Mouse (Mus musculus): ENCODE measurements around the gene Crhr1. TPM values are rescaled to one million over a fixed set of nuclear protein-coding genes. Genes with fewer than 3 reads are reported as not detected.
A peak's percentile ranks its signal among the peaks of the same experiment; 100 is the strongest.

The Crhr1 gene
- polyA plus RNA-seq, 1 experiment from 2014 or later = 0.05 TPM

DNA sequence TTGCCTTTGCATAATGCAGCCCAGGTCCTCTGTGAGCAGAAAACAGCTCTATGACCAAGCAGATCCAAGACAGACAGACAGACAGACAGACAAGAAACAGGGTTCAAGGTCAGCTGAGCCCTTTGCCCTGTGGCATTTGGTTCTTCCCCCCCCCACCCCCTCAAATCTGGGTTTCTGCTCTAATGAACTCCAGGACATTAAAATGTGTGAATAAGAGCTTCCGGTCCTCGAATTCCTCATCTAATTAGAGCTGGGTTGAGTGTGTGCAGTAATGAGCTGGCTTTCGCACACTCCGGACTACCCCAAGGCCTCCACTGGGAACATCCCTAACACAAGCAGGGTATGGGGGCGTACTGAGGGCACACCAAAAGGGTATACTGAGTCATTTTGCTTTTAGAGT lies 18.3 kb downstream of the Crhr1 start:
- no peaks in the 10 kb centered on the region for H3K4me1 ChIP-seq (replicated peaks; ENCODE audit: insufficient read depth, low read length)
- ATAC-seq (replicated peaks; ENCODE audit: low FRiP score, low read depth) (no peak), DNase-seq (ENCODE audit: low spot score) (no peak)
- no peak overlapping the region for H3K4me2 ChIP-seq (ENCODE audit: low read length)
- no peaks in the 10 kb centered on the region for H3K27me3 ChIP-seq (ENCODE audit: insufficient read depth, low read length)
- H3K36me3 ChIP-seq (ENCODE audit: insufficient read depth, low read length) = no peaks in the 10 kb centered on the region
- WGBS = 54% methylated on average over 5 of the region's 5 CpGs
- no peak overlapping the region for H3K9ac ChIP-seq (ENCODE audit: low read depth, low read length)
- no peak overlapping the region for H3K4me3 ChIP-seq (replicated peaks; ENCODE audit: low read depth, low read length)
- no peak for TF ChIP-seq CTCF (IDR thresholded peaks at IDR 0.05; ENCODE audit: low read depth)
- H3K27ac ChIP-seq = no peak overlapping the region
- no peaks in the 10 kb centered on the region for H3K9me3 ChIP-seq (replicated peaks; ENCODE audit: low read length)

DNA sequence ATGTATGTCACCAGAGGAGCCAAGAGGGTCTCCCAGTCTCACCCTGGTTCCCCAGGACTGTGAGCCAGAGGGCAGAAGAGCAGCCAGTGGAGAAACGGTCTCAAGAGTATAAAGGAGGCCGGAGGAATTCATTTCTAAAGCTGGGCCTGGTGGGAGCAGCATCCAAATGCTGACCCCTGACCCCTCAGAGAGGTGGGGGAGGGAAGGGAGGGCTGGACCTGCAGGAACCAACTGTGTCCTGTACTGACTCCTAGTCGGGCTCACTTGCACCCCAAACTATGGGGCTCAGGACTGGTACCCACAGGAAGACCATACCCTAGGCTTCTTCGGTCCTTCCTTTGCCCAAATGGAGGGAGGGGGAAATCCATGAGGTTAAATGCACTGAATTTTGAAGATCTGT lies 21.7 kb downstream of the Crhr1 start:
- Histone ChIP-seq H3K9ac (ENCODE audit: low read depth, low read length) (no peak overlapping the region), H3K36me3 (ENCODE audit: insufficient read depth, low read length) (no peaks in the 10 kb centered on the region), H3K27me3 (ENCODE audit: insufficient read depth, low read length) (peaks cover 9% of the 10 kb centered on the region; the same call in 1 of the 2 replicates), H3K27ac (no peak overlapping the region), H3K4me1 (replicated peaks; ENCODE audit: insufficient read depth, low read length) (no peaks in the 10 kb centered on the region), H3K4me2 (ENCODE audit: low read length) (no peak overlapping the region), H3K9me3 (replicated peaks; ENCODE audit: low read length) (no peaks in the 10 kb centered on the region), H3K4me3 (replicated peaks; ENCODE audit: low read depth, low read length) (no peak overlapping the region)
- DNase-seq (ENCODE audit: low spot score) = no peak
- no peak for ATAC-seq (replicated peaks; ENCODE audit: low FRiP score, low read depth)
- 49% methylated on average over 4 of the region's 4 CpGs for WGBS
- no peak for TF ChIP-seq CTCF (IDR thresholded peaks at IDR 0.05; ENCODE audit: low read depth)

DNA sequence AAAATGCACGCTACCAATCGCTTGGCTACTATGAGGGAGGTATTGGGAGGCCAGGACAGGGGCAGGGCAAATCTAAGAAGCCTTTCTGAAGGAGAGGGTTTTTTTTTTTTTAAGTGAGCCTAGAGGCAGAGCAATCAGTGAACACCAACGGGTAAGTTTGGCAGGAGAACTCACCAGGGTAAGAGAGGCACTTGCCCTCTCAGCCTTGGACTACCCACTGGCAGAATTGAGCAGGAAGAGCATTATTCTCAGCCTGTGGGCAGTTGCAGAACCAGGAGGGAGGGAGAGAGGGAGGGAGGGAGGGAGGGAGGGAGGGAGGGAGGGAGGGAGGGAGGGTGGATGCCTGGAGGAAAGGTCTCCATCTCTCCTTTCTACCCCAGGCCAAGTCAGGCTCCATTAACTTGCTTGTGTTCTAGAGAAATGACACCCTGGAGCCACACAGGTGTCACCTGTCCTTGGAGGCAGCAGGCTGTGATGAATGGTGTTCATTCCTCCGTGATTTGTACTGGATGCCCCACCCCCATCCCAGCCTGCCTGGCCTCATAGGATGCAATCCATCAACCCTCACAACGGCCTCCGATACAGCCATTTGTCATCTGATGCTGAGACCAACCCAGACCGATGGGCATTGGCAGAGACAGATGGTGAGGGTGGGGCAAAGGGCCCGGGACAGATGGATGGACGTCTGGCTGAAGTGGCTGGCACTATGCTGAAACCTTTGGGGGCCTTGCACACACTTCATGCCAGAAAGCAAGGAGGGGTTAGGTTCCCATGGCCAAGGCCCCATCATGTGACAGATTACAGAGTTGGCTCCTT lies 22.4 kb downstream of the Crhr1 start:
- no peaks in the 10 kb centered on the region for H3K4me1 ChIP-seq (replicated peaks; ENCODE audit: insufficient read depth, low read length)
- no peak overlapping the region for H3K4me3 ChIP-seq (replicated peaks; ENCODE audit: low read depth, low read length)
- ATAC-seq (replicated peaks; ENCODE audit: low FRiP score, low read depth) = peak; percentile 43; the same call in 1 of the 2 replicates
- no peaks in the 10 kb centered on the region for H3K36me3 ChIP-seq (ENCODE audit: insufficient read depth, low read length)
- WGBS = 16% methylated on average over 9 of the region's 9 CpGs
- no peak for TF ChIP-seq CTCF (IDR thresholded peaks at IDR 0.05; ENCODE audit: low read depth)
- DNase-seq (ENCODE audit: low spot score) = peak; percentile 43
- H3K4me2 ChIP-seq (ENCODE audit: low read length) = no peak overlapping the region
- peaks cover 9% of the 10 kb centered on the region; the same call in 1 of the 2 replicates for H3K27me3 ChIP-seq (ENCODE audit: insufficient read depth, low read length)
- no peak overlapping the region for H3K27ac ChIP-seq
- no peak overlapping the region for H3K9ac ChIP-seq (ENCODE audit: low read depth, low read length)
- no peaks in the 10 kb centered on the region for H3K9me3 ChIP-seq (replicated peaks; ENCODE audit: low read length)

DNA sequence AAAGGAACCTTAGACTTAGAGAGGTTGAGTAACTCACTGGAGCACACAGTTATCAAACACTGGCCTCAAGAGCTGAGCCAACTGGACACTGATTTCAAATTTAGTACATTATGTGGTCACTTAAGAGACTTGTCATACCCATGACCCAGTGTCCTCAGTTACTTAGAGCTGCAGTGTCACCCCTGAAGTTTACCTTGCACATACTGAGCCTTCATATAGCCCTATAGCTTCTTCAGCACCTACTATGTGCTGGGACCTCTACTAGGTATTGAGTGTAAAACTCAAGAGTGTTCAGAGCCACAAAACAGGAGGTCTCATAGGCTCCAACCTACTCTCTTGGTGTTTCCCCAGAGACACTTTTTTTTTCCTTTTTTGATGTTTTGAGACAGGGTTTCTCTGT lies 23.2 kb downstream of the Crhr1 start:
- ATAC-seq (replicated peaks; ENCODE audit: low FRiP score, low read depth) = no peak
- no peak overlapping the region for H3K4me2 ChIP-seq (ENCODE audit: low read length)
- no peaks in the 10 kb centered on the region for H3K9me3 ChIP-seq (replicated peaks; ENCODE audit: low read length)
- no peaks in the 10 kb centered on the region for H3K4me1 ChIP-seq (replicated peaks; ENCODE audit: insufficient read depth, low read length)
- H3K27ac ChIP-seq = no peak overlapping the region
- no peak overlapping the region for H3K9ac ChIP-seq (ENCODE audit: low read depth, low read length)
- peaks cover 9% of the 10 kb centered on the region; the same call in 1 of the 2 replicates for H3K27me3 ChIP-seq (ENCODE audit: insufficient read depth, low read length)
- TF ChIP-seq CTCF (IDR thresholded peaks at IDR 0.05; ENCODE audit: low read depth) = no peak
- no peaks in the 10 kb centered on the region for H3K36me3 ChIP-seq (ENCODE audit: insufficient read depth, low read length)
- no peak for DNase-seq (ENCODE audit: low spot score)
- H3K4me3 ChIP-seq (replicated peaks; ENCODE audit: low read depth, low read length) = no peak overlapping the region

DNA sequence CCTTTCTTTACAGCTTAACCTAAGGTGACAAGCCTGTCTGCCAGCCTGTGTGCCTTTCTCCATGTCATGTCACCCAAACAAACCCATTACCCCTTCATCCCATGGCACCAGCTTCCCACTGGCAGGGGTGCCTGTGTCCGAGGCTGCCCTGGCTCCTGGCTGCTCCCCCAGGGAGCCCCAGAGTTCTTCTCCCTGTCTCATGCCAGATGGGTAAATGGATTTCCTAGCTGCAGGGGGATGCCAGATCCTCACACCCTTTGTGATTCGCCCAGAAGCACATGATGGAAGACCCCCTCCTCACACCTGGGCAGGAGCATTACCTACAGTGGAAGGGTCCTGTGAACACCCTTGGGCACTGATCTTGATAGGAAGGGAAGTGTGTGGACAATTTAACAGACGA lies 23.7 kb downstream of the Crhr1 start:
- DNase-seq (ENCODE audit: low spot score) (no peak), ATAC-seq (replicated peaks; ENCODE audit: low FRiP score, low read depth) (no peak)
- Histone ChIP-seq H3K4me2 (ENCODE audit: low read length) (no peak overlapping the region), H3K36me3 (ENCODE audit: insufficient read depth, low read length) (no peaks in the 10 kb centered on the region), H3K9me3 (replicated peaks; ENCODE audit: low read length) (no peaks in the 10 kb centered on the region), H3K4me1 (replicated peaks; ENCODE audit: insufficient read depth, low read length) (no peaks in the 10 kb centered on the region), H3K27ac (no peak overlapping the region), H3K4me3 (replicated peaks; ENCODE audit: low read depth, low read length) (no peak overlapping the region), H3K9ac (ENCODE audit: low read depth, low read length) (no peak overlapping the region), H3K27me3 (ENCODE audit: insufficient read depth, low read length) (peaks cover 9% of the 10 kb centered on the region; the same call in 1 of the 2 replicates)
- WGBS = 69% methylated on average over 3 of the region's 3 CpGs
- no peak for TF ChIP-seq CTCF (IDR thresholded peaks at IDR 0.05; ENCODE audit: low read depth)

DNA sequence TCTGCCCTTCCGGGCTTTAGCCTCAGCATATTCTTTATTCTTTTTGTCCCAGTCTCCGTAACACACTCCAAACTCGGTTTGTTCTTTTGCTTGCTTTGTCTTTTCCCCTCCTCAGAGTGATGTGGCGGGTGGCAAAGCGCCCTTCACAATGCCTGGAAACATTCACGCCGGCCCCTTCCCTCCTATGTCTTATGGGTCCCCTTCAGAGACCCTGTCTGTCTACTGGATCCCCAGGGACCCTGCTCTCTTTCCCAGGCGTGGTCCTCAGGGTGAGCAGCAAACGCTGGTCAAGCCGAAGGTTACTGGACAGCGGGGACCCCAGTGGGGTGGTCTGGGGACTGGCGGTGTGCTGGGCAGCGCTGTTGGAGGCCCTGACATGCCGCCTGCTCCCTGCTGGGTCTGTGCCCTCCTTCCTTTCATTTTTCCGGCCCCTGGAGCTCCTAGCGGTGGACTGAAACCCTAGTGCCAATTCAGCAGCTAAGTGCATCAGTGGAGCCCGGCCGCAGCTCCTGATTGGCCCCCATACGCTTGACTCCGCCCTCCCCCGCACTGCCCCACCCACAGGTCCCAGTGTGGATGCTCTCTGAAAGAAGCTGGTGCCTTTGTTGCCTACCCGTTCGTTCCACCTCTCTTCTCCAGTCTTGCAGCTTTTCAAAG lies 25.1 kb downstream of the Crhr1 start:
- Histone ChIP-seq H3K36me3 (ENCODE audit: insufficient read depth, low read length) (no peaks in the 10 kb centered on the region), H3K27ac (no peak overlapping the region), H3K27me3 (ENCODE audit: insufficient read depth, low read length) (peaks cover 9% of the 10 kb centered on the region; the same call in 1 of the 2 replicates), H3K4me1 (replicated peaks; ENCODE audit: insufficient read depth, low read length) (no peaks in the 10 kb centered on the region), H3K9me3 (replicated peaks; ENCODE audit: low read length) (no peaks in the 10 kb centered on the region), H3K4me2 (ENCODE audit: low read length) (peak overlapping the region; percentile 44), H3K4me3 (replicated peaks; ENCODE audit: low read depth, low read length) (peak overlapping the region; percentile 23; the same call in 1 of the 2 replicates), H3K9ac (ENCODE audit: low read depth, low read length) (no peak overlapping the region)
- 6% methylated on average over 23 of the region's 23 CpGs for WGBS
- DNase-seq (ENCODE audit: low spot score) = peak; percentile 80
- TF ChIP-seq CTCF (IDR thresholded peaks at IDR 0.05; ENCODE audit: low read depth) = peak; percentile 40; the same call in 1 of the 2 replicates
- peak; percentile 57 for ATAC-seq (replicated peaks; ENCODE audit: low FRiP score, low read depth)
